In the genomic region with DNA sequence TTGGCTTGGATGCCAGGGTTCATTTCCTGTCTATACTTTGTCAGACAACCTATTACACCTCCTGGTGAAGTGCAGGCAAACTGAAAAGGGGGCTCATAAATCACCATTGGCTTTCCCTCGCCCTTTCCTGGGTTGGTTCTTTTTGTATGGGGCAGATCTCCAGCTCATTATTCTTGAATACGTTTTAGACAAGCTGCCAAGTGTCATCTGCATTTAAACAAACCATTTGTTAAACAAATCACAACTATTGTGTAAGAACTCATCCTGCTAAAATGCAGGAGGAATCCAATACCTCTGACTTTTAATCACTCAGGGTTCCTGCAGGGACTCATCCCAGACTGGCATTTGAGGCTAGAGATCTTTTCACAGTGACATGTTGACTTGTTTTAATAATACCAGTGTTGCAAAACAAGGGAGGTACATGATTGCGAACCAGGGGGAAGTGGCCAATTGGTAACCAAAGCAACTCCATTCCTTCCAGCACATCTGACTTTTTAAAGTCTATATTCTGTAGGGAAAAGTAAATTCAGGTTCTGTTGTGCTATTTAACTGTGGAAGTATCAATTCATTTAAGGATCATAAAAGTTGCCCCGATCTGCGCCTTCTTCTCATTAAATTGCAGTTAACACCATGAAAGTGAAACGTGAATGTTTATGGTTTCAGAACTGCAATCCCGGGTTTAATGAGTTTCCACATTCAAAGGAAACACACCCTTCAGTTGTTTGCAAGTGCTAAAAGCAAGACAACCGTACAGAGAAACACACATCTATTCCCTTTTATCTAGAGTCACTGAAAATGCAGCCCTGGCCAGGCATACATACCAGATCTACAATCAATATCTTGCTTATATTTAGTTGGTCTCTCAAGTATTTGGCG, we compare ENCODE assay signal across 11 mouse cellular contexts.
DNase-seq lines count a peak whose midpoint lies in the region.
"Had no signal": no experiment of that assay in that cellular context is flagged by ENCODE, and none has a peak within 500 bp of the region (broad histone marks: within the 10 kb centered on the region; RNA-seq: fewer than 3 reads in every experiment).

No protein-coding gene starts in this region.

- peak overlapping the region; percentile 84 for H3K27ac ChIP-seq in limb, embryonic 10.5 days
- H3K27ac ChIP-seq: forebrain, embryonic 13.5 days; midbrain, embryonic 10.5 days had no signal

- peak overlapping the region; percentile 21; the same call in 1 of the 2 replicates for H3K4me3 ChIP-seq in limb, embryonic 10.5 days
- H3K4me3 ChIP-seq: forebrain, embryonic 13.5 days; midbrain, embryonic 10.5 days had no signal

- no peaks in the 10 kb centered on the region for H3K36me3 ChIP-seq in limb, embryonic 10.5 days
- H3K36me3 ChIP-seq: midbrain, embryonic 10.5 days had no signal

- WGBS in limb, embryonic 10.5 days, result 13% methylated on average over 9 of the region's 9 CpGs

- H3K9me3 ChIP-seq in limb, embryonic 10.5 days (replicated peaks), result no peaks in the 10 kb centered on the region
- H3K9me3 ChIP-seq: forebrain, embryonic 13.5 days; midbrain, embryonic 10.5 days had no signal

- DNase-seq in lung, postnatal 10 days, result peak; percentile 3
- DNase-seq in lung, adult 18-20 months, result no peak
- peak; percentile 54 for DNase-seq in embryo, embryonic 11 days
- no peak for DNase-seq in limb, embryonic 10.5 days (ENCODE audit: low spot score)
- DNase-seq in cerebellum, adult 11 months, result no peak
- DNase-seq in urinary bladder, postnatal 36 days (ENCODE audit: low spot score in 2 of 2), result no peak
- DNase-seq in adrenal gland, adult 2 months, result no peak
- DNase-seq: heart, postnatal 14 days; right cerebral cortex, adult 18-20 months had no signal

- peaks cover 58% of the 10 kb centered on the region for H3K4me1 ChIP-seq in limb, embryonic 10.5 days

- no peaks in the 10 kb centered on the region for H3K27me3 ChIP-seq in limb, embryonic 10.5 days (ENCODE audit: low read depth, poor library complexity, severe bottlenecking)
- H3K27me3 ChIP-seq: forebrain, embryonic 13.5 days had no signal

Comparison
In these comparisons a context has a peak if more than half of its experiments do, and no peak if none do; other contexts are left out.
1. DNase-seq: peak in lung, postnatal 10 days (single experiment) and embryo, embryonic 11 days (single experiment); none in lung, adult 18-20 months (0 of 2), limb, embryonic 10.5 days (single experiment), cerebellum, adult 11 months (single experiment), urinary bladder, postnatal 36 days (0 of 2) and adrenal gland, adult 2 months (single experiment).